Mouse (Mus musculus) liver, embryonic 12.5 days (tissue): Measurements from ENCODE around the gene Eipr1. TPM values are rescaled to one million over a fixed set of nuclear protein-coding genes. Genes with fewer than 3 reads are reported as not detected.

Experiments used
- ATAC-seq: fragments of 200-750 bp; cut with Nextera tagmentation; 2 replicates; pipeline ENCODE4 v1.8.0; 2017; ENCODE audit warnings: moderate number of reproducible peaks, mild to moderate bottlenecking, moderate library complexity
- H3K27ac ChIP-seq: fragments of 300-500 bp; sonication (generic); 2 replicates; pipeline ENCODE4 v1.5.1; 2016; ENCODE audit warnings: mild to moderate bottlenecking
- H3K27me3 ChIP-seq: fragments of 300-500 bp; sonication (generic); replicated peaks from 2 replicates; pipeline ENCODE4 v1.6.1; 2016; ENCODE audit warnings: mild to moderate bottlenecking, moderate library complexity
- H3K36me3 ChIP-seq: fragments of 300-500 bp; sonication (generic); 2 replicates; pipeline ENCODE4 v1.6.1; 2016; ENCODE audit warnings: mild to moderate bottlenecking, moderate library complexity
- H3K4me1 ChIP-seq: fragments of 300-500 bp; sonication (generic); 2 replicates; pipeline ENCODE4 v1.6.1; 2016
- H3K4me2 ChIP-seq: fragments of 300-500 bp; sonication (generic); 2 replicates; pipeline ENCODE4 v1.6.1; 2016; ENCODE audit warnings: mild to moderate bottlenecking, moderate library complexity
- H3K4me3 ChIP-seq: fragments of 300-500 bp; sonication (generic); 2 replicates; pipeline ENCODE4 v1.5.1; 2016; ENCODE audit warnings: mild to moderate bottlenecking, moderate library complexity
- H3K9ac ChIP-seq: fragments of 300-500 bp; sonication (generic); 2 replicates; pipeline ENCODE4 v1.6.1; 2016; ENCODE audit warnings: mild to moderate bottlenecking, moderate library complexity
- H3K9me3 ChIP-seq: fragments of 300-500 bp; sonication (generic); replicated peaks from 2 replicates; pipeline ENCODE4 v1.6.1; 2016; ENCODE audit warnings: mild to moderate bottlenecking, moderate library complexity
- WGBS: fragments of 180-500 bp; shearing (Covaris S2); methylation state at CpG from one replicate; pipeline ENCODE4 v1.1.7; 2016; ENCODE audit not compliant: insufficient replicate concordance; 5-methylcytosine and 5-hydroxymethylcytosine counted together
- polyA plus RNA-seq: library from polyadenylated mRNA; unstranded; fragments of >200 nt; fragmentation: Nextera tagmentation; extraction: Ambion mirVana; gene quantifications from 2 replicates; pipeline ENCODE4 v1.2.1, GENCODE M21; 2016

Eipr1 gene
- polyA plus RNA-seq, 1 experiment from 2014 or later = 36.0 TPM

DNA sequence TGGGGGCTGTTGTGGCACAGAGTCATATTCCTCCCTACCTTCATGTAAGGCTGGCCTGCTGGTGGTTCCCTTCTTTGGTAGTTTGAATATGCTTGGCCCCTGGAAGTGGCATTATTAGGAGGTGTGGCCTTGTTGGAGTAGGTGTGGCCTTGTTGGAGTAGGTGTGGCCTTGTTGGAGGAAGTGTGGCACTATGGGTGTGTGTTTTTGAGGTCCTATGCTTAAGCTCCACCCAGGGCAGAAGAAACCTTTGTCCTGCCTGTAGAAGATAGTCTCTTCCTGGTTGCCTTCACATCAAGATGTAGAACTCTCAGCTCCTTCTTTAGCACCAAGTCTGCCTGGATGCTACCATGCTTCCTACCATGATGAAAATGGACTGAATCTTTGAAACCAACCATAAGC lies 51.4 kb downstream of the Eipr1 start:
- Histone ChIP-seq H3K4me3 (no peak overlapping the region), H3K27ac (peak overlapping the region; percentile 91)

DNA sequence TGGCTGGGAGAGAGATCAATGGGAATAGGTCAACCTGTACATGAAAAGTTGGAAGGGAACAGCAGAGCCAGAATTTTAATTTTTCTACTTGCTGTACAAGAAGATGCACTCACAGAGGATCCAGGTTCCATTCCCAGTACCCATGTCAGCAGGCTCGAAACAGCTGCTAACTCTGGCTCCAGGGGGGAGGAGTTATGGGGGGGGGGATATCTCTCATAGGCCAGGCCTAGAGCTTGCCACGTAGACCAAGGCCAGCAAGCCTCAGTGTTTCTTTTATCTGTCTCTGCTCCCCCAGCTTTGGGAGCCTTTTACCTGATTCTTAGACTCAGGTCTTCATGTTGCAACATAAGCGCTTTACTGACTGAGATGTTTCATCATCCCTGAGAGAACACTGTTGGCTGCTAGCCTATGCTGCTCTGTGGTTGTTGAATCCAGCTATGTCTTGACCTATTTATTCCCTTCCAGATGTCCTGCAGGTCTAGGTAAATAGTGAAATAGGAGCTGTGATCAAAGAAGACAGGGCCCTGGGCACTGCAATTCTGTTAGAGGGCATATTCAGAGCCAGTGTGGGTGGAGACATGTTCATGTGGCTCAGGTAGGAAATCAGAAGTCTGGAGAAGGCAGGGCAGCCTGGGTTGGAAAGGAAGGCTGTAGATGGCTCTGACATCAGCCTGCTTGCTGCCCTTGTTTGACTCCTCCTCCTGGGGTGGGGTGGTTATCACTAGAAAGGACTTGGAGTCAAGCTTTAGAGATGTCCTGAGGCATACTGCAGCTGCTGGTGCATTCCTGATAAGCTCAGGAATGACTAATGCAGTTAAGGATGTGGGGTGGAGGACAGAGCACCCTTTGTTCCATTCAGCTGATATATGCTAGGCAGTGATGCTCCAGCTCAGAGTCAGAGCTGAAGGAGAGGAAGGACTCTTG lies 53.2 kb downstream of the Eipr1 start:
- Histone ChIP-seq H3K36me3 (no peaks in the 10 kb centered on the region), H3K27ac (peak overlapping the region; percentile 91), H3K4me2 (peak overlapping the region; percentile 65), H3K4me3 (peak overlapping the region; percentile 16; the same call in 1 of the 2 replicates), H3K4me1 (peaks cover 80% of the 10 kb centered on the region), H3K9ac (peak overlapping the region; percentile 59), H3K9me3 (no peaks in the 10 kb centered on the region), H3K27me3 (no peaks in the 10 kb centered on the region)
- WGBS = 37% methylated on average over 3 of the region's 3 CpGs
- ATAC-seq = peak; percentile 95

More for the DNA sequence above, 51.4 kb downstream of the Eipr1 start:
- Histone ChIP-seq H3K27me3 (no peaks in the 10 kb centered on the region), H3K9ac (peak overlapping the region; percentile 47; the same call in 1 of the 2 replicates), H3K4me2 (peak overlapping the region; percentile 46), H3K9me3 (no peaks in the 10 kb centered on the region; the same call in 1 of the 2 replicates), H3K36me3 (peaks cover 3% of the 10 kb centered on the region), H3K4me1 (peaks cover 65% of the 10 kb centered on the region)
- peak; percentile 60 for ATAC-seq

GRCm38 (mm10) chr12:28808786-28809375 lies 57.3 kb downstream of the Eipr1 start:
- H3K4me1 ChIP-seq = peaks cover 82% of the 10 kb centered on the region
- WGBS = 71% methylated on average over 4 of the region's 4 CpGs
- peak overlapping the region; percentile 87 for H3K27ac ChIP-seq
- H3K9me3 ChIP-seq = no peaks in the 10 kb centered on the region
- H3K4me2 ChIP-seq = peak overlapping the region; percentile 55
- H3K9ac ChIP-seq = peak overlapping the region; percentile 50; the same call in 1 of the 2 replicates
- H3K27me3 ChIP-seq = no peaks in the 10 kb centered on the region
- no peaks in the 10 kb centered on the region for H3K36me3 ChIP-seq
- H3K4me3 ChIP-seq = no peak overlapping the region
- no peak for ATAC-seq

- H3K36me3 ChIP-seq = no peaks in the 10 kb centered on the region
- peak overlapping the region; percentile 57 for H3K9ac ChIP-seq
- peak; percentile 50 for ATAC-seq
Observed at GRCm38 (mm10) chr12:28809756-28810337, 58.2 kb downstream of the Eipr1 start.

GRCm38 (mm10) chr12:28816681-28817426 lies 65.3 kb downstream of the Eipr1 start:
- Histone ChIP-seq H3K4me3 (no peak overlapping the region), H3K27me3 (no peaks in the 10 kb centered on the region), H3K27ac (no peak overlapping the region), H3K4me2 (no peak overlapping the region), H3K9me3 (no peaks in the 10 kb centered on the region), H3K9ac (no peak overlapping the region), H3K36me3 (no peaks in the 10 kb centered on the region), H3K4me1 (peaks cover 32% of the 10 kb centered on the region; the same call in 1 of the 2 replicates)
- 0 out of 2 replicates have a peak, but pooled peaks have one; percentile 21 for ATAC-seq
- WGBS = 69% methylated on average over 9 of the region's 9 CpGs

More at GRCm38 (mm10) chr12:28809756-28810337, 58.2 kb downstream of the Eipr1 start:
- Histone ChIP-seq H3K4me3 (peak overlapping the region; percentile 26), H3K9me3 (no peaks in the 10 kb centered on the region), H3K4me2 (peak overlapping the region; percentile 55), H3K27me3 (no peaks in the 10 kb centered on the region), H3K4me1 (peaks cover 72% of the 10 kb centered on the region), H3K27ac (peak overlapping the region; percentile 87)
- WGBS = 46% methylated on average over 4 of the region's 4 CpGs

- Histone ChIP-seq H3K9ac (no peak overlapping the region), H3K4me2 (no peak overlapping the region), H3K27ac (no peak overlapping the region), H3K36me3 (no peaks in the 10 kb centered on the region), H3K4me3 (no peak overlapping the region), H3K9me3 (no peaks in the 10 kb centered on the region), H3K4me1 (peaks cover 28% of the 10 kb centered on the region; the same call in 1 of the 2 replicates), H3K27me3 (no peaks in the 10 kb centered on the region)
- no peak for ATAC-seq
- 62% methylated on average over 5 of the region's 5 CpGs for WGBS
Observed at GRCm38 (mm10) chr12:28817427-28817752, 65.8 kb downstream of the Eipr1 start.

DNA sequence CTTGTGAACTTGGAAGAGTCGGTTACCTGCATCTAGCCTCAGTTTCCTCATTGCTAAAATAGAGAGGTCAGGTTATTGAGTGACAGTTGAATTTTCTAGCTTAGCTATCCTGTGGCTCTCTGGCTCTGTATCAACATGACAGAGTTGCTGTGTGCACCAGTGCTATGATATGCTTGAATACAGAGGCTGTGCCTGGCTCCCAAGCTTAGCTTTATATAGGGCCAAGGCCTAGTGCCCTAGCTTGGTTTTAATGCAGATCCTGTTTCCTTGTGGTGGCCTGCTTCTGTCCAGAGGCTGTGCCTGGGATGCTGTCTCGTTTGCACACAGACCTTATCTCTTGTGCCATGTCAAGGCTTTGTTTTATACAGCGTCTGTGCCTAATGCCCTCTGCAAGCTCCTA lies 66.3 kb downstream of the Eipr1 start:
- no peaks in the 10 kb centered on the region for H3K27me3 ChIP-seq
- no peak for ATAC-seq
- H3K4me2 ChIP-seq = no peak overlapping the region
- 39% methylated on average over 3 of the region's 3 CpGs for WGBS
- H3K36me3 ChIP-seq = no peaks in the 10 kb centered on the region
- peaks cover 27% of the 10 kb centered on the region; the same call in 1 of the 2 replicates for H3K4me1 ChIP-seq
- H3K4me3 ChIP-seq = no peak overlapping the region
- H3K9me3 ChIP-seq = no peaks in the 10 kb centered on the region
- no peak overlapping the region for H3K27ac ChIP-seq
- H3K9ac ChIP-seq = no peak overlapping the region

GRCm38 (mm10) chr12:28823518-28823917 lies 71.9 kb downstream of the Eipr1 start:
- Histone ChIP-seq H3K27me3 (no peaks in the 10 kb centered on the region), H3K4me3 (no peak overlapping the region), H3K36me3 (no peaks in the 10 kb centered on the region), H3K9ac (no peak overlapping the region), H3K27ac (no peak overlapping the region), H3K9me3 (no peaks in the 10 kb centered on the region), H3K4me2 (no peak overlapping the region), H3K4me1 (0 out of 2 replicates have a peak, but pooled peaks cover 19% of the 10 kb centered on the region)
- no peak for ATAC-seq
- WGBS = 80% methylated on average over 7 of the region's 7 CpGs

GRCm38 (mm10) chr12:28829502-28829901 lies 77.9 kb downstream of the Eipr1 start:
- Histone ChIP-seq H3K9me3 (no peaks in the 10 kb centered on the region), H3K4me2 (no peak overlapping the region), H3K9ac (no peak overlapping the region), H3K36me3 (peaks cover 18% of the 10 kb centered on the region), H3K27ac (no peak overlapping the region), H3K4me3 (no peak overlapping the region), H3K27me3 (no peaks in the 10 kb centered on the region), H3K4me1 (0 out of 2 replicates have a peak, but pooled peaks cover 10% of the 10 kb centered on the region)
- WGBS = 60% methylated on average over 3 of the region's 3 CpGs
- ATAC-seq = peak; percentile 75

DNA sequence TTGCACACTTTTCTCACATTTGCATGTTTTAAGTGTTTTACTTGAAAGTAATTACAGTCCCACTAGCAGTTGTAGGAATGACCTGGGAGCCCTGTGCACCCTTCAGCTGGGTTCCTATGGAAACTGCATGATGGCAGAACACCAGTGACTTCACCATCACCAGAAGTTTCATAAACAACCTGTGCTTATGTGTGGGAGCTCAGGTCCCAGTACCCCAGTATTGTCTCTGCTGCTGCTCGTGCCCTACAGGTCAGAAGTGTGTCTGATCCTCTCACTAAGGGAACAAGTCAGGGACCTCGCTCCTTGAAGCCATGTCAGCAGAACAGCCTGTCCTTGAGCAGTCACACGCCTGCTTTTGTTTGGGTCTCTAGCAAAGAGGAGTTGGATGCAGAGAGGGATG lies 78.9 kb downstream of the Eipr1 start:
- H3K27ac ChIP-seq = no peak overlapping the region
- peaks cover 18% of the 10 kb centered on the region for H3K36me3 ChIP-seq
- no peak overlapping the region for H3K4me3 ChIP-seq
- WGBS = 76% methylated on average over 3 of the region's 3 CpGs
- H3K27me3 ChIP-seq = no peaks in the 10 kb centered on the region
- H3K9me3 ChIP-seq = no peaks in the 10 kb centered on the region
- ATAC-seq = no peak
- no peak overlapping the region for H3K9ac ChIP-seq
- H3K4me1 ChIP-seq = 0 out of 2 replicates have a peak, but pooled peaks cover 8% of the 10 kb centered on the region
- H3K4me2 ChIP-seq = no peak overlapping the region

GRCm38 (mm10) chr12:28831066-28831733 lies 79.6 kb downstream of the Eipr1 start:
- no peak overlapping the region for H3K4me2 ChIP-seq
- no peak overlapping the region for H3K9ac ChIP-seq
- no peak overlapping the region for H3K27ac ChIP-seq
- no peak for ATAC-seq
- no peaks in the 10 kb centered on the region for H3K9me3 ChIP-seq
- H3K4me3 ChIP-seq = no peak overlapping the region
- 0 out of 2 replicates have a peak, but pooled peaks cover 5% of the 10 kb centered on the region for H3K4me1 ChIP-seq
- no peaks in the 10 kb centered on the region for H3K27me3 ChIP-seq
- 41% methylated on average over 7 of the region's 7 CpGs for WGBS
- H3K36me3 ChIP-seq = peaks cover 18% of the 10 kb centered on the region
